Mouse (Mus musculus) monocyte, adult 5-6 weeks (primary cell): ENCODE measurements around the gene Scgb1b2. TPM values are rescaled to one million over a fixed set of nuclear protein-coding genes. Genes with fewer than 3 reads are reported as not detected.

Experiments used
- ATAC-seq: fragments of 153-309, 156-312 bp; replicated peaks from 2 replicates; pipeline ENCODE4 v1.8.0; 2017; ENCODE audit warnings: mild to moderate bottlenecking; ENCODE audit not compliant: low TSS enrichment, insufficient number of reproducible peaks, severe bottlenecking, poor library complexity, low FRiP score
- total RNA-seq: library from RNA; stranded (forward); fragments of 200-1000, 200-491, 200-594 nt; gene quantifications from 3 replicates; pipeline ENCODE4 v1.2.3, GENCODE M21; 2017

Gene Scgb1b2
- total RNA-seq, result not detected in 3 replicates

- ATAC-seq, result no peak
Measured at GRCm38 (mm10) chr7:31291721-31292120, at the start of gene Scgb1b2. Gene Scgb1b2, minus strand, starts transcription at chr7:31291821.

- no peak for ATAC-seq
Measured at GRCm38 (mm10) chr7:31290208-31290607, 1.4 kb downstream of the Scgb1b2 start, which contains the start of gene Scgb2b2. Gene Scgb2b2, plus strand, starts transcription at chr7:31290508.

Other genes starting within 250 kb of the Scgb1b2 start
- 930 to 1,250 TPM (median 1,146 TPM) in 3 replicates for gene Fxyd5, start 249.3 kb downstream of the Scgb1b2 start, total RNA-seq
- not detected in 3 replicates for gene Fxyd7, start 240.4 kb downstream of the Scgb1b2 start, total RNA-seq
- gene Fxyd1, start 234.6 kb downstream of the Scgb1b2 start, total RNA-seq, result not detected in 3 replicates
- 0.21 to 0.49 TPM (median 0.38 TPM) in 3 replicates for gene Lgi4, start 232.5 kb downstream of the Scgb1b2 start, total RNA-seq
- 0.29 TPM in 1 of 3 replicates, not detected in the others for gene Fxyd3, start 215.1 kb downstream of the Scgb1b2 start, total RNA-seq
- gene Hpn, start 176.5 kb downstream of the Scgb1b2 start, total RNA-seq, result 0.49 to 1.9 TPM (median 0.57 TPM) in 3 replicates
- 3.0 to 4.3 TPM (median 4.1 TPM) in 3 replicates for gene Scn1b, start 164.8 kb downstream of the Scgb1b2 start, total RNA-seq
- gene Gramd1a, start 135.9 kb downstream of the Scgb1b2 start, total RNA-seq, result 60.2 to 141 TPM (median 71.3 TPM) in 3 replicates
- not detected in 3 replicates for gene Scgb2b2, start 1.3 kb downstream of the Scgb1b2 start, total RNA-seq
- gene Scgb2b3, start 70.3 kb upstream of the Scgb1b2 start, total RNA-seq, result not detected in 3 replicates
- gene Scgb1b3, start 83.8 kb upstream of the Scgb1b2 start, total RNA-seq, result not detected in 3 replicates